Mouse (Mus musculus) kidney, adult 2 months (tissue): ENCODE measurements around the gene Far2.
"Not testable (repeated sequence)": the region's sequence is repeated elsewhere in the genome, so short reads cannot be mapped to it uniquely, and the experiment has no call there.

Experiments used
- CTCF ChIP-seq: fragments of 200-500 bp; conservative IDR thresholded peaks from 2 replicates; pipeline ENCODE4 v1.5.1; 2011; ENCODE audit warnings: low read depth, mild to moderate bottlenecking, control low read depth, low read length, moderate library complexity, mixed read lengths; ENCODE audit not compliant: insufficient read depth, insufficient read length
- POLR2A ChIP-seq: fragments of 200-500 bp; IDR thresholded peaks from one replicate; pipeline ENCODE4 v1.6.1; 2011; ENCODE audit warnings: low read depth, low read length, control low read depth

DNA sequence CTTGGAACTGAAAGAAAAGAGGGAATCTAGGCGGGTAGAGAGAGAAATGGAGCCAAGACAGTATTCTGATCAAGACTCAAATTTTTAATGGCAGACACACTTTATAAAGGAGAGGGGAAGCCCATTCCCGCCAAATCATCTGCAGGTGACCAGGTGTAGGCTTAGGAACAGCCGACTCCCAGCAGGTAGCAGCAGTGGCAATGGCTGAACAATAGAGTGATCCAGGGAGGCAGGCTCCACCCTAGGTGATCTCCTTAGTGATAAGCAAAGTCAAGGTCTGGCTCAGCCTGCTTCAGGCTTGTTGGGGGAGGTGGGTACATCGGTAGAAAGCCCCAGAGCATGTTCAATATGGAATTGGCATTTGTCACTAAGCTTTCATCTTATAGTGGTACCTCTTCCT, 105.2 kb downstream of the Far2 start:
- not testable (repeated sequence) for TF ChIP-seq CTCF, POLR2A
